Comparison of ENCODE assay signal across 22 mouse cellular contexts in the genomic region with DNA sequence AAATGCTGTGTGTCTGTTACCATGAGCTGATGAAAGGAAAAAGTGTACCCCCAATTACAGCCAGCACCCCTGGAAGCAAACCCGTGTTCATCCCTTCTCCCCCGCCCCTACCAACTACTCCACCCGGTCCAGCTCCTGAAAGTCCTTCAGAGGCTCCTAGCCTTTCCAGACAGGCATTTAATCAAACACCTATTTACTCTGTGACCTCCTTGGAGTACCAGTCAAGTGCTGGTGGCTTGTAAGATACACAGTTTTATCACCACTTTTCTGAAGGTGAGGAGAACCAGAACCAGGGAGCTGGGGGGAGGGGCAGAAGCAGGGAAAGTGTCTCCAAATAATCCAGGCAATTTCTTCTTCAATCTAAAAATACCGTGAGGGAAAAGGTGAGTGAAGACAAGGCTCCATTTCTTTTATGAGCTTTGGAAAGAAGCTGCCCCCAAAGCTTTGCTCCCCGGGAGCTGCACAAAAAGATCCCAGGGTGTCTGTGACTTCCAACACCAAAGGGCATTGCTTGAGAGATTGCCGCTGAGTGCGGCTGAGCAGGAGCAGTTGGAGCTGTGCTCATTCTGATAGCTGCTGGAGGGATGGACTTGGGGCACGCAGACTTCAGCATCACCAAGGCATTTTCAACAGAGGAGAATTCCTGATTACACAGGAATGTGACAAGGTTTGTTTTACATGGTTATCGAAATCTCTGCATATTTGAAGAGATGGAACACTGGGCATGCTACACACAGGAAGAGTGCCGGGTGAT.
DNase-seq lines count a peak whose midpoint lies in the region; ATAC-seq and TF ChIP-seq lines count a peak whose summit lies in the region.
"Had no signal": no experiment of that assay in that cellular context is flagged by ENCODE, and none has a peak within 500 bp of the region (broad histone marks: within the 10 kb centered on the region; RNA-seq: fewer than 3 reads in every experiment).

No protein-coding gene starts in this region.

- intact Hi-C loops in heart, adult 2 months (cut with DNase I) = no loop called here
- intact Hi-C loops in heart, postnatal 10 days (cut with DNase I) = no loop called here

- ATAC-seq in heart, embryonic 11.5 days (replicated peaks; ENCODE audit: insufficient number of reproducible peaks, low FRiP score, low TSS enrichment) = peak; percentile 89
- ATAC-seq in heart, embryonic 14.5 days (ENCODE audit: insufficient number of reproducible peaks, insufficient read depth, low FRiP score, low read depth) = peak; percentile 88
- ATAC-seq in heart, postnatal 0 days (ENCODE audit: insufficient read depth, low read depth) = peak; percentile 84
- ATAC-seq: CD4-positive, CD25-positive, alpha-beta regulatory T cell, adult 4 months; forebrain, embryonic 14.5 days; intestine, postnatal 0 days had no signal

- H3K4me1 ChIP-seq in heart, embryonic 11.5 days (ENCODE audit: control insufficient read depth, insufficient read depth, low read length) = peaks cover 9% of the 10 kb centered on the region
- H3K4me1 ChIP-seq in heart, adult 2 months (ENCODE audit: control insufficient read depth, insufficient read depth, low read length) = no peaks in the 10 kb centered on the region
- peaks cover 7 to 16% of the 10 kb centered on the region in 2 experiments for H3K4me1 ChIP-seq in heart, embryonic 14.5 days (ENCODE audit: control insufficient read depth in 2 of 2, insufficient read depth in 2 of 2, low read length in 2 of 2)
- H3K4me1 ChIP-seq in heart, postnatal 0 days (ENCODE audit: control insufficient read depth, insufficient read depth) = no peaks in the 10 kb centered on the region
- H3K4me1 ChIP-seq: embryonic facial prominence, embryonic 12.5 days; embryonic facial prominence, embryonic 15.5 days; hindbrain, embryonic 12.5 days; hindbrain, embryonic 15.5 days had no signal

- no peak overlapping the region for H3K4me3 ChIP-seq in heart, embryonic 11.5 days (ENCODE audit: low read depth, low read length)
- H3K4me3 ChIP-seq in heart, adult 2 months = no peak overlapping the region
- no peak overlapping the region for H3K4me3 ChIP-seq in heart, embryonic 14.5 days (ENCODE audit: control insufficient read depth in 1 of 2, insufficient read depth in 1 of 2, low read depth in 1 of 2, low read length in 2 of 2)
- H3K4me3 ChIP-seq in heart, postnatal 0 days (ENCODE audit: low read depth, low read length) = no peak overlapping the region
- H3K4me3 ChIP-seq: embryonic facial prominence, embryonic 12.5 days; embryonic facial prominence, embryonic 15.5 days; hindbrain, embryonic 12.5 days; hindbrain, embryonic 15.5 days had no signal

- no peaks in the 10 kb centered on the region for H3K27me3 ChIP-seq in heart, embryonic 11.5 days (ENCODE audit: control insufficient read depth, insufficient read depth, low read length)
- H3K27me3 ChIP-seq in heart, adult 2 months (ENCODE audit: control insufficient read depth, insufficient read depth, low read length) = no peaks in the 10 kb centered on the region
- H3K27me3 ChIP-seq in heart, embryonic 14.5 days (ENCODE audit: control insufficient read depth, insufficient read depth, low read length) = no peaks in the 10 kb centered on the region
- H3K27me3 ChIP-seq in heart, postnatal 0 days (ENCODE audit: control insufficient read depth, insufficient read depth, low read length) = no peaks in the 10 kb centered on the region
- H3K27me3 ChIP-seq: embryonic facial prominence, embryonic 12.5 days; hindbrain, embryonic 12.5 days; hindbrain, embryonic 15.5 days had no signal

- peak overlapping the region; percentile 73 for H3K27ac ChIP-seq in heart, embryonic 11.5 days (ENCODE audit: low read depth, low read length)
- no peak overlapping the region for H3K27ac ChIP-seq in heart, adult 2 months
- H3K27ac ChIP-seq in heart, embryonic 14.5 days (replicated peaks in 1 of 2; ENCODE audit: control insufficient read depth in 1 of 2, insufficient read depth in 1 of 2, low read depth in 2 of 2, low read length in 2 of 2) = peak overlapping the region; percentile 59 to 71
- peak overlapping the region; percentile 60 for H3K27ac ChIP-seq in heart, postnatal 0 days (ENCODE audit: low read depth)
- H3K27ac ChIP-seq: embryonic facial prominence, embryonic 12.5 days; embryonic facial prominence, embryonic 15.5 days; hindbrain, embryonic 12.5 days; hindbrain, embryonic 15.5 days had no signal

- TF ChIP-seq EP300 in heart, adult 2 months (IDR thresholded peaks at IDR 0.05; ENCODE audit: insufficient read depth, low read depth, low read length) = no peak
- no peak for TF ChIP-seq EP300 in heart, postnatal 0 days (IDR thresholded peaks at IDR 0.05; ENCODE audit: low read depth)

- no peak overlapping the region for H3K9ac ChIP-seq in heart, embryonic 11.5 days (ENCODE audit: low read depth, low read length)
- no peak overlapping the region for H3K9ac ChIP-seq in heart, adult 2 months (ENCODE audit: low read depth, low read length)
- no peak overlapping the region for H3K9ac ChIP-seq in heart, embryonic 14.5 days (ENCODE audit: low read length)
- H3K9ac ChIP-seq in heart, postnatal 0 days (replicated peaks; ENCODE audit: low read depth, low read length) = no peak overlapping the region
- H3K9ac ChIP-seq: embryonic facial prominence, embryonic 12.5 days; embryonic facial prominence, embryonic 15.5 days; hindbrain, embryonic 12.5 days; hindbrain, embryonic 15.5 days had no signal

- no peak for DNase-seq in heart, adult 2 months
- DNase-seq in heart, postnatal 4 days = no peak
- peak; percentile 54 for DNase-seq in heart, postnatal 0 days (ENCODE audit: low spot score)
- DNase-seq in heart, postnatal 10 days = no peak
- DNase-seq: adrenal gland, adult 2 months; adrenal gland, postnatal 14 days; cerebellum, adult 11 months; cerebellum, adult 2 months; cerebellum, adult 9-11 months; cerebellum, postnatal 25 days; gastrocnemius, postnatal 10 days; gastrocnemius, postnatal 36 days; kidney, adult 2 months had no signal

- H3K36me3 ChIP-seq in heart, embryonic 11.5 days (ENCODE audit: control insufficient read depth, insufficient read depth, low read length) = no peaks in the 10 kb centered on the region
- no peaks in the 10 kb centered on the region for H3K36me3 ChIP-seq in heart, adult 2 months (ENCODE audit: control insufficient read depth, insufficient read depth, low read length)
- no peaks in the 10 kb centered on the region for H3K36me3 ChIP-seq in heart, embryonic 14.5 days (ENCODE audit: control insufficient read depth, insufficient read depth, low read length)
- H3K36me3 ChIP-seq in heart, postnatal 0 days (replicated peaks; ENCODE audit: control insufficient read depth, insufficient read depth, low read length) = no peaks in the 10 kb centered on the region
- H3K36me3 ChIP-seq: embryonic facial prominence, embryonic 12.5 days; embryonic facial prominence, embryonic 15.5 days; hindbrain, embryonic 12.5 days; hindbrain, embryonic 15.5 days had no signal

- no peak for TF ChIP-seq POLR2A in heart, adult 2 months (IDR thresholded peaks at IDR 0.05; ENCODE audit: insufficient read depth, low read depth, low read length)

- H3K9me3 ChIP-seq in heart, embryonic 11.5 days (replicated peaks; ENCODE audit: control insufficient read depth, low read length) = no peaks in the 10 kb centered on the region
- no peaks in the 10 kb centered on the region for H3K9me3 ChIP-seq in heart, embryonic 14.5 days (ENCODE audit: control insufficient read depth, low read length)
- H3K9me3 ChIP-seq in heart, postnatal 0 days (replicated peaks; ENCODE audit: control insufficient read depth, low read length) = no peaks in the 10 kb centered on the region
- H3K9me3 ChIP-seq: embryonic facial prominence, embryonic 12.5 days; embryonic facial prominence, embryonic 15.5 days; hindbrain, embryonic 12.5 days; hindbrain, embryonic 15.5 days had no signal

- 19% methylated on average over 10 of the region's 10 CpGs for WGBS in heart, embryonic 11.5 days (ENCODE audit: insufficient replicate concordance)
- 39% methylated on average over 10 of the region's 10 CpGs for WGBS in heart, adult 2 months
- WGBS in heart, embryonic 14.5 days = 10% methylated on average over 10 of the region's 10 CpGs
- 15% methylated on average over 10 of the region's 10 CpGs for WGBS in heart, postnatal 0 days

- no peak for TF ChIP-seq CTCF in heart, adult 2 months (IDR thresholded peaks at IDR 0.05)
- TF ChIP-seq CTCF in heart, postnatal 0 days (IDR thresholded peaks at IDR 0.05; ENCODE audit: low read depth) = no peak

- no peaks in the 10 kb centered on the region for H3K79me2 ChIP-seq in heart, adult 2 months (replicated peaks; ENCODE audit: control insufficient read depth, insufficient read depth, low read length)

- H3K4me2 ChIP-seq in heart, embryonic 11.5 days = peak overlapping the region; percentile 43
- peak overlapping the region; percentile 47 for H3K4me2 ChIP-seq in heart, embryonic 14.5 days (ENCODE audit: low read length)
- peak overlapping the region; percentile 46 for H3K4me2 ChIP-seq in heart, postnatal 0 days (ENCODE audit: low read depth, low read length)
- H3K4me2 ChIP-seq: embryonic facial prominence, embryonic 12.5 days; embryonic facial prominence, embryonic 15.5 days; hindbrain, embryonic 12.5 days; hindbrain, embryonic 15.5 days had no signal
